29 mouse cellular contexts compared by ENCODE assay signal in genomic region chr11:68026590-68026989, GRCm38 (mm10).
DNase-seq lines count a peak whose midpoint lies in the region; ATAC-seq and TF ChIP-seq lines count a peak whose summit lies in the region.
"Had no signal": no experiment of that assay in that cellular context is flagged by ENCODE, and none has a peak within 500 bp of the region (broad histone marks: within the 10 kb centered on the region; RNA-seq: fewer than 3 reads in every experiment).

No protein-coding gene starts in this region.

- no peak for TF ChIP-seq EP300 in heart, adult 2 months (IDR thresholded peaks at IDR 0.05; ENCODE audit: insufficient read depth, low read depth, low read length)
- TF ChIP-seq EP300 in stomach, postnatal 0 days (optimal IDR thresholded peaks at IDR 0.05): no peak

- ATAC-seq in stomach, postnatal 0 days (ENCODE audit: low FRiP score, low TSS enrichment): no peak
- ATAC-seq in neural tube, embryonic 15.5 days (ENCODE audit: low FRiP score): no peak
- ATAC-seq: activated CD4-positive, CD25-positive, alpha-beta regulatory T cell, adult 4 months; forebrain, embryonic 14.5 days had no signal

- 90% methylated on average over 5 of the region's 5 CpGs for WGBS in heart, adult 2 months
- WGBS in heart, embryonic 10.5 days: 81% methylated on average over 5 of the region's 5 CpGs
- WGBS in stomach, postnatal 0 days: 82% methylated on average over 5 of the region's 5 CpGs
- 91% methylated on average over 5 of the region's 5 CpGs for WGBS in neural tube, embryonic 15.5 days

- H3K79me2 ChIP-seq in heart, adult 2 months (replicated peaks; ENCODE audit: control insufficient read depth, insufficient read depth, low read length): no peaks in the 10 kb centered on the region

- DNase-seq in heart, adult 2 months: no peak
- no peak for DNase-seq in heart, embryonic 10.5 days (ENCODE audit: low spot score)
- no peak for DNase-seq in layer of hippocampus, adult 2 months (ENCODE audit: low spot score in 2 of 2)
- DNase-seq in layer of hippocampus, adult 9-11 months: no peak
- DNase-seq in thymus, postnatal 14 days: peak; percentile 25
- no peak for DNase-seq in thymus, adult 18-20 months
- DNase-seq in stomach, postnatal 0 days (ENCODE audit: low spot score): no peak
- DNase-seq: adrenal gland, adult 8-10 months; B cell, adult 2 months; cerebellum, adult 8-10 months; cerebellum, postnatal 25 days; gastrocnemius, postnatal 36 days; heart, postnatal 4 days; kidney, adult 18-20 months; kidney, postnatal 10 days; midbrain, embryonic 14.5 days; right cerebral cortex, postnatal 25 days had no signal

- H3K4me2 ChIP-seq in stomach, postnatal 0 days (replicated peaks; ENCODE audit: low read depth): no peak overlapping the region
- no peak overlapping the region for H3K4me2 ChIP-seq in neural tube, embryonic 15.5 days
- H3K4me2 ChIP-seq: embryonic facial prominence, embryonic 15.5 days; heart, embryonic 15.5 days; hindbrain, embryonic 14.5 days; limb, embryonic 12.5 days; liver, embryonic 11.5 days; stomach, embryonic 15.5 days had no signal

- no peak overlapping the region for H3K4me3 ChIP-seq in heart, adult 2 months
- H3K4me3 ChIP-seq in heart, embryonic 10.5 days: no peak overlapping the region
- no peak overlapping the region for H3K4me3 ChIP-seq in layer of hippocampus, adult 2 months
- no peak overlapping the region for H3K4me3 ChIP-seq in stomach, postnatal 0 days (ENCODE audit: low read depth, low read length)
- H3K4me3 ChIP-seq in neural tube, embryonic 15.5 days (replicated peaks): no peak overlapping the region
- H3K4me3 ChIP-seq: embryonic facial prominence, embryonic 10.5 days; embryonic facial prominence, embryonic 15.5 days; heart, embryonic 15.5 days; left cerebral cortex, adult 2 months; limb, embryonic 12.5 days; stomach, embryonic 15.5 days had no signal

- TF ChIP-seq POLR2A in heart, adult 2 months (IDR thresholded peaks at IDR 0.05; ENCODE audit: insufficient read depth, low read depth, low read length): no peak

- TF ChIP-seq CTCF in heart, adult 2 months (IDR thresholded peaks at IDR 0.05): peak; percentile 27; the same call in 1 of the 2 replicates
- TF ChIP-seq CTCF in layer of hippocampus, adult 2 months (conservative IDR thresholded peaks at IDR 0.05): 0 out of 2 replicates have a peak, but pooled peaks have one; percentile 6
- peak; percentile 43 for TF ChIP-seq CTCF in stomach, postnatal 0 days (IDR thresholded peaks at IDR 0.05; ENCODE audit: low read depth)

- no peak overlapping the region for H3K27ac ChIP-seq in heart, adult 2 months
- no peak overlapping the region for H3K27ac ChIP-seq in heart, embryonic 10.5 days
- no peak overlapping the region for H3K27ac ChIP-seq in layer of hippocampus, adult 2 months
- no peak overlapping the region for H3K27ac ChIP-seq in stomach, postnatal 0 days (replicated peaks)
- H3K27ac ChIP-seq in neural tube, embryonic 15.5 days (replicated peaks): no peak overlapping the region
- H3K27ac ChIP-seq: embryonic facial prominence, embryonic 10.5 days; embryonic facial prominence, embryonic 15.5 days; heart, embryonic 15.5 days; hindbrain, embryonic 14.5 days; left cerebral cortex, adult 2 months; limb, embryonic 12.5 days; macrophage; stomach, embryonic 15.5 days had no signal

- intact Hi-C loops in heart, adult 2 months (cut with DNase I): no loop called here

- peaks cover 9% of the 10 kb centered on the region for H3K4me1 ChIP-seq in heart, adult 2 months (ENCODE audit: control insufficient read depth, insufficient read depth, low read length)
- H3K4me1 ChIP-seq in heart, embryonic 10.5 days: peaks cover 28% of the 10 kb centered on the region
- H3K4me1 ChIP-seq in stomach, postnatal 0 days (replicated peaks; ENCODE audit: control insufficient read depth, insufficient read depth): no peaks in the 10 kb centered on the region
- H3K4me1 ChIP-seq in neural tube, embryonic 15.5 days: peaks cover 5% of the 10 kb centered on the region; the same call in 1 of the 2 replicates

- H3K27me3 ChIP-seq in heart, adult 2 months (ENCODE audit: control insufficient read depth, insufficient read depth, low read length): no peaks in the 10 kb centered on the region
- no peaks in the 10 kb centered on the region for H3K27me3 ChIP-seq in heart, embryonic 10.5 days (ENCODE audit: insufficient read depth, poor library complexity, severe bottlenecking)
- H3K27me3 ChIP-seq in stomach, postnatal 0 days (ENCODE audit: control insufficient read depth, insufficient read depth, low read length): no peaks in the 10 kb centered on the region
- H3K27me3 ChIP-seq in neural tube, embryonic 15.5 days (replicated peaks): no peaks in the 10 kb centered on the region
- H3K27me3 ChIP-seq: embryonic facial prominence, embryonic 15.5 days; heart, embryonic 15.5 days; stomach, embryonic 15.5 days had no signal

- no peaks in the 10 kb centered on the region for H3K36me3 ChIP-seq in heart, adult 2 months (ENCODE audit: control insufficient read depth, insufficient read depth, low read length)
- H3K36me3 ChIP-seq in heart, embryonic 10.5 days: no peaks in the 10 kb centered on the region
- H3K36me3 ChIP-seq in stomach, postnatal 0 days (ENCODE audit: control insufficient read depth, insufficient read depth, low read length): no peaks in the 10 kb centered on the region
- no peaks in the 10 kb centered on the region for H3K36me3 ChIP-seq in neural tube, embryonic 15.5 days
- H3K36me3 ChIP-seq: embryonic facial prominence, embryonic 10.5 days; embryonic facial prominence, embryonic 15.5 days; heart, embryonic 15.5 days; limb, embryonic 12.5 days; stomach, embryonic 15.5 days had no signal

- no peaks in the 10 kb centered on the region for H3K9me3 ChIP-seq in heart, embryonic 10.5 days
- no peaks in the 10 kb centered on the region for H3K9me3 ChIP-seq in stomach, postnatal 0 days (ENCODE audit: control insufficient read depth, low read length)
- no peaks in the 10 kb centered on the region for H3K9me3 ChIP-seq in neural tube, embryonic 15.5 days (replicated peaks)
- H3K9me3 ChIP-seq: embryonic facial prominence, embryonic 10.5 days; embryonic facial prominence, embryonic 15.5 days; heart, embryonic 15.5 days; limb, embryonic 12.5 days; stomach, embryonic 15.5 days had no signal

- H3K9ac ChIP-seq in heart, adult 2 months (ENCODE audit: low read depth, low read length): no peak overlapping the region
- H3K9ac ChIP-seq in stomach, postnatal 0 days (ENCODE audit: low read length): no peak overlapping the region
- no peak overlapping the region for H3K9ac ChIP-seq in neural tube, embryonic 15.5 days (replicated peaks)
- H3K9ac ChIP-seq: embryonic facial prominence, embryonic 15.5 days; heart, embryonic 15.5 days; hindbrain, embryonic 14.5 days; limb, embryonic 12.5 days; stomach, embryonic 15.5 days had no signal
